Mouse (Mus musculus) spleen, adult 12 weeks (tissue): ENCODE measurements around the gene Trpc4ap.

Experiments
- DNase-seq: peaks from one replicate; pipeline ENCODE4 v3.0.0; 2022; ENCODE audit warnings: low spot score

Gene Trpc4ap

DNA sequence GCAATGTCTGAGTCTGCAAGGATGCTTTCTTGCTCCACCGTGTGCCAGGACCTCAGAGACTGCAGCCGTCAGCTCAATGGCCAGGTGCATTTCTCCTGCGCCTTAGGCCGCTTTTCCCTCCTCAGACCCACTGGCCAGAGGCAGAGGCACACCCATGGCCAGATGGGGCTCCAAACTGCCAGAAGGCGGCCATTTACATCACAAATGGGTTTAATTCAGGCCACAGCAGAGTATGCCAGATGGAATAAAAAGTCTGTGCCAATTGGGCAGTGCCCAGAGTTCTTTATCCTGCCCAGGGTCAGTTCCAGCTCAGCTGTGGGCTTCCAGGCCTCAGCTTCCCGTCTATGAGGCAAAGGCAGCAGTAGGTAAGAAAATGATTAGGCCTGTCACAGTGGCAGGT lies 51.5 kb downstream of the Trpc4ap start:
- no peak for DNase-seq

DNA sequence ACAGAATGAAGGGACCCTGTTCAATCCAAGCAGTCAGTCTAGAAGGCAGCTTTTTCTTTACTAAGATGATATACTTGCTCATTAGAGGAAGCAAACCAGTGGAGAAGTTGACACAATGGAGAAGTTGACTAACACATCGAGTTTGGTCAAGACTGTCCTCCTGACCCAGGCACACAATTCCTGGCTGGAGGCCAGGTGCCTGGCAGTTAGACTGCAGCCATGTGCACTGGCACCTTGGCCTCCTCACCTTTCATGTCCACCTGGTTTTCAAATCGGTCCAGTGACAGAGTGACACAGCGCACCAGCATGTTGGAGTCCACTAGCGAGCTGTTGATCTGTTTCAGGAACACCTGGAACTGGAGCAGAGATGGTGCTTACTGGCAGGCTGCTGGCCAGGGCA lies 54.8 kb downstream of the Trpc4ap start:
- no peak for DNase-seq

DNA sequence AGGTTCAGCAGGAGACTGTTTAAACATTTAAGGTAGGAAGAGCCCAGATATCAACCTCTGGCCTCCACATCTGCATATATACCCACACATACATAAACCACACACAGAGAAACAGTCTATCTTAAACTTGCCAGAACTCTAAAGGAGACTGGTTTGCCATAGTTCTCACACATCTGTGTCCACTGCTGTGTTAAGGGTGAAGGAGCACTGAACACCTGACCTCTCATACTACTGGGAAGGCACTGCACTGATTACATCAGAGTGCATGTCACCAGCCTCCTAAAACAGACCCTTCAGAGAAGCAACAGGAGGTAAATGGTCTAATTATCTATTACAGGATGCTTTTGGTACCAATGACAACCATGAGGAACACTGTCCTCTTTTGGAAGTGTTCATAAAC lies 55.3 kb downstream of the Trpc4ap start:
- no peak for DNase-seq

DNA sequence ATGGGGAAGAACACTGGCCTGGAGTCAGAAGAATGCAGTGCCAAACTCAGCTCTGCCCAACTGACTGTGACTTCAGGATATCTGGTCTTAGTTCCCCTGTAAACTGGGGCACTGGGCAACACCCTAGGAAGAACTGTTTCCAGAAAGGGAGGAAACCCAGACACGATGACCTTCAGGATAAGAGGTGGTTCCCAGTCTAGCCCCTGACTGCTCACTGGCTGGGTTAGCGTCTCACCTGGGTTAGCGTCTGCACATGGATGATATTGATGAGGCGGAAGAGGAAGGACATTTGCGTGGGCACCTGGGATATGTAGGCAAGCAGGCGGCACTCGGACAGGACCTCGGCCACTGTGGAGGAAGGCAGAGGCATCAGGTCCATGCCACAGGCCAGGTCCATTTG lies 56.2 kb downstream of the Trpc4ap start:
- no peak for DNase-seq

DNA sequence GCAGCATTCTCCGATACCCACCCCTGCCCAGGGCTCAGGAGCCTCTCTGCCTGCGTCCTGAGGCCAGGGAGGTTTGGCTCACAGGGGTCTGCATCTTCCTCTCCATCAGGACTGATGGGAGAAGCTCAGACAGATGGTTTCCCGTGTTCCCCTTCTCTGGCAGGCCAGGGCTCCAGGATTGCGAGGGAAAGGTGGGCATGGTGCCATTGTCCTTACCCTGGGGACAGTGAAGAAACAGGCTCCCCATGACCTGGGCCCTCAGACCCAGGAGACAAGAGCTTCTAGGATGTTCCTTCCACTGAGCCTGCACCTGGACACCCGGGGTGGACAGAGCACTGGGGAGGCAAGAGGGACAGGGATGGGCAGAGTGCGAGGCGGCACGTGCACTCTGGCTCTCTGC lies 57.6 kb downstream of the Trpc4ap start:
- no peak for DNase-seq

DNA sequence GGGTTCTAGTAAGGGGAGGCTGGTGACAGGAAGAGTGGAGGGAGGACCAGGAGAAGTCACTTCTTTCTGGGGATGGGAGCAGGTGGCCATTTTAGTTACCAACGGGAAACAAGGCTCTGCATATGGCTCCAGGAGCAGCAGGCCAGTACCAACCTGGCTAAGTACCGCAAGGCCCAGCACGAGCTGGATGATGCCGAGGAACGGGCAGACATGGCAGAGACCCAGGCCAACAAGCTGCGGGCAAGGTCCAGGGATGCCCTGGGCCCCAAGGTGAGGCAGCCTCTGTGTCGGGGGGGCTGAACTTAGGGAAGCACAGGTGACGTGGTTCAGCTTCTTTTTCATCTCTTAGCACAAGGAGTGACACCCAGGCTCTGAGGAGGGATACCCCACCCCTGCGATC lies 58.5 kb downstream of the Trpc4ap start:
- no peak for DNase-seq

DNA sequence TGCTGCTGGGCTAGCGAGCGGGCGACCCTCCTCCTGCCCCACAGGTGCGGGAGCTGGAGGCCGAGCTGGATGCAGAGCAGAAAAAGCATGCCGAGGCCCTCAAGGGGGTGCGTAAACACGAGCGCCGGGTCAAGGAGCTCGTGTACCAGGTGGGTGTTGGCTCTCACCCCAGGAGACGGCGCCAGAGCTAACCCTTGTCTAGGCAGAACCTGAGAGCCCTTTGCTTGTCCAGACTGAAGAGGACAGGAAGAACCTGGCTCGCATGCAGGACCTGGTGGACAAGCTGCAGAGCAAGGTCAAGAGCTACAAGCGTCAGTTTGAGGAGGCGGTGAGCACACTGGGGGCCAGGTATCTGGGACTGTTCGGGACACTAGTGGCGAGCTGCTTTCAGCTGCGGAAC lies 59.1 kb downstream of the Trpc4ap start:
- DNase-seq, result no peak

DNA sequence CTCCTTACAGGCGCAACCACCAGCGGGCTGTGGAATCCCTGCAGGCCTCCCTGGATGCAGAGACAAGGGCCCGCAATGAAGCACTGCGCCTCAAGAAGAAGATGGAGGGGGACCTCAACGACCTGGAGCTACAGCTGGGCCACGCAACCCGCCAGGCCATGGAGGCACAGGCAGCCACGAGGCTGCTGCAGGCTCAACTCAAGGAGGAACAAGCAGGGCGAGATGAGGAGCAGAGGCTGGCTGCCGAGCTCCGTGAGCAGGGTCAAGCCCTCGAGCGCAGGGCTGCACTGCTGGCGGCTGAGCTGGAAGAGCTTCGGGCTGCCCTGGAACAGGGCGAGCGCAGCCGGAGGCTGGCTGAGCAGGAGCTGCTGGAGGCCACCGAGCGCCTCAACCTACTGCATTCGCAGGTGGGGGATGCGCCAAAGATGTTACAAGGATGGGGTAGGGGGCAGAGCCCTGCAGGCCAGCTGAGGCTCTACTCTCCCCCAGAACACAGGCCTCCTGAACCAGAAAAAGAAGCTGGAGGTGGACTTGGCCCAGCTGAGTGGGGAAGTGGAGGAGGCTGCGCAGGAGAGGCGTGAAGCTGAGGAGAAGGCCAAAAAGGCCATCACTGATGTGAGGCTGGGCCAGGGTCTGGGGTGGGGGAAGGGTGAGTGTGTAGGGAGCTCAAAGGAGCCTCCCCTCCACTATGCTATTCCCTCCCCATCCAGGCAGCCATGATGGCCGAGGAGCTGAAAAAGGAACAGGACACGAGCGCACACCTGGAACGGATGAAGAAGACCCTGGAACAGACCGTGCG lies 59.8 kb downstream of the Trpc4ap start:
- no peak for DNase-seq

DNA sequence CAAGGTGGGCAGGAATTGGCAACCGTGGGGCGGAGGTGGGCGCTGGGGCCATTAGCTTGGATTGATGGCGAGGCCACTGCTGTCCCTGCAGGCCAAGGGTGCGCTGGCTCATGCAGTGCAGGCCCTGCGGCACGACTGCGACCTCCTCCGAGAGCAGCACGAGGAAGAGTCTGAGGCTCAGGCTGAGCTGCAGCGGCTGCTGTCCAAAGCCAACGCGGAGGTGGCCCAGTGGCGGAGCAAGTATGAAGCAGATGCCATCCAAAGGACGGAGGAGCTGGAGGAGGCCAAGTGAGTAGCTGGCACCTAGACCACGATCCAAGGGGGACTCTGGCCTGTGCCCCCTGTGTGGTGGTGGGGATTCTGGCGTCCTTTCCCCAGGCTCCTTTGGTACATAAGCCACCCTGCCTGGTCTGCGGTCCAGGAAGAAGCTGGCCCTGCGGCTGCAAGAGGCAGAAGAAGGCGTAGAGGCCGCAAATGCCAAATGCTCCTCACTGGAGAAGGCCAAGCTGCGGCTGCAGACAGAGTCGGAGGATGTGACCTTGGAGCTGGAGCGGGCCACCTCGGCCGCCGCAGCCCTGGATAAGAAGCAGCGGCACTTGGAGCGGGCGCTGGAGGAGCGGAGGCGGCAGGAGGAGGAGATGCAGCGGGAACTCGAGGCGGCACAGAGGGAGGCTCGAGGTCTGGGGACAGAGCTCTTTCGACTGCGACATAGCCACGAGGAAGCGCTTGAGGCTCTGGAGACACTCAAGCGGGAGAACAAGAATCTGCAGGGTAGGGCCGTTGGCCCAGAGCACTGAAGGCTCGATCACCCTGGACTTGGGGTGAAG lies 61.4 kb downstream of the Trpc4ap start:
- DNase-seq, result no peak

DNA sequence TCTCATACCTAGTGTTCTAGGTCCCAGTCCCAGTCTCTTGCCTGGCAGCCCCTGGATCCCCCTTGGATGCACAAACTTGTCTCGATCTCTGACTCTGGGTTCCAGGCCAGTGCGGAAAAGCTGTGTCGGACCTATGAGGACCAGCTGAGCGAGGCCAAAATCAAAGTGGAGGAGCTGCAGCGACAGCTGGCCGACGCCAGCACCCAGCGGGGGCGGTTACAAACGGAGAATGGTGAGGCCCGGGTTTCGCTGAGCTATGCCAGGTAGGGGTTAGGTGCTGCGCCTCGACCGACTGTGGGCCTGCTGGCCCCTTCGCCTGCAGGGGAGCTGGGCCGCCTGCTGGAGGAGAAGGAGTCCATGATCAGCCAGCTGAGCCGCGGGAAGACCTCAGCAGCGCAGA lies 62.0 kb downstream of the Trpc4ap start:
- no peak for DNase-seq

DNA sequence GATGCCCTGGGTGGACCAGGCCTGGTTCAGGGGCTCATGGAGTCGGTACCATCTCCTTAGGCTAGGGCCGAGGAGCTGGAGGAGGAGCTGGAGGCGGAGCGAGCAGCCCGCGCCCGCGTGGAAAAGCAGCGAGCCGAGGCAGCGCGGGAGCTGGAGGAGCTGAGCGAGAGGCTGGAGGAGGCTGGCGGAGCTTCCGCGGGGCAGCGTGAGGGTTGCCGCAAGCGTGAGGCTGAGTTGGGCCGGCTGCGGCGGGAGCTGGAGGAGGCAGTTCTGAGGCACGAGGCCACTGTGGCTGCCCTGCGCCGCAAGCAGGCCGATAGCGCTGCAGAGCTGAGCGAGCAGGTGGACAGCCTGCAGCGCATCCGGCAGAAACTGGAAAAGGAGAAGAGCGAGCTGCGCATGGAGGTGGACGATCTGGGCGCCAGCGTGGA lies 62.9 kb downstream of the Trpc4ap start:
- DNase-seq, result no peak

DNA sequence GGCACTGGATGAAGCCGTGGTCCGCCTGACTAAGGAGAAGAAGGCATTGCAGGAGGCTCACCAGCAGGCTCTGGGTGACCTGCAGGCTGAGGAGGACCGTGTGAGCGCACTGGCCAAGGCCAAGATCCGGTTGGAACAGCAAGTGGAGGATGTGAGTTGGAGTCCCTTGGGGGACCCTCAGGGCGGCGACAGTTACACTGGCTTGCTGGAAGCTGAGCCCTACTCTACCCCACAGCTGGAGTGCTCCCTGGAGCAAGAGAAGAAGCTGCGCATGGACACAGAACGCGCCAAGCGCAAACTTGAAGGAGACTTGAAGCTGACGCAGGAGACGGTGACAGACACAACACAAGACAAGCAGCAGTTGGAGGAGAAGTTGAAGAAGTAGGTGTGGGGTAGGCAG lies 63.7 kb downstream of the Trpc4ap start:
- DNase-seq, result no peak

DNA sequence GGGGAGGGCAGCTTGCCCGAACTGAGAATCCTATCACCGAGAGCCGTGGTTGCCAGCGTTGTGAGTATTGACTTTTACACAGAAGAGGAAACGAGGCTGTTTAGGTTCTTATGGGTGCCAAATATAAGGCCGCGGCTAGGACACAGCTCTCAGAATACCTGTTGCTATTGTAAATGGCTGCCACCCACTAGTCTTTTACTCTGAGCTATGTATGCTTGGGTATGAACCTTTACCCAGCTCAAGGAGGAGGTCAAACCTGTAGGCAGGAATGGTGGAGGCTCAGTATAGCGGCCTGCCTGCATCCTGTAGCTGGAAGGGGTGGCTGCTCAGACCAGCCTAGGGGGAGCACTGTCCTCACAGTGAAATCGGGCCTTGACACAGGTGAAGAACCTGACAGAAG lies 64.1 kb downstream of the Trpc4ap start:
- no peak for DNase-seq

DNA sequence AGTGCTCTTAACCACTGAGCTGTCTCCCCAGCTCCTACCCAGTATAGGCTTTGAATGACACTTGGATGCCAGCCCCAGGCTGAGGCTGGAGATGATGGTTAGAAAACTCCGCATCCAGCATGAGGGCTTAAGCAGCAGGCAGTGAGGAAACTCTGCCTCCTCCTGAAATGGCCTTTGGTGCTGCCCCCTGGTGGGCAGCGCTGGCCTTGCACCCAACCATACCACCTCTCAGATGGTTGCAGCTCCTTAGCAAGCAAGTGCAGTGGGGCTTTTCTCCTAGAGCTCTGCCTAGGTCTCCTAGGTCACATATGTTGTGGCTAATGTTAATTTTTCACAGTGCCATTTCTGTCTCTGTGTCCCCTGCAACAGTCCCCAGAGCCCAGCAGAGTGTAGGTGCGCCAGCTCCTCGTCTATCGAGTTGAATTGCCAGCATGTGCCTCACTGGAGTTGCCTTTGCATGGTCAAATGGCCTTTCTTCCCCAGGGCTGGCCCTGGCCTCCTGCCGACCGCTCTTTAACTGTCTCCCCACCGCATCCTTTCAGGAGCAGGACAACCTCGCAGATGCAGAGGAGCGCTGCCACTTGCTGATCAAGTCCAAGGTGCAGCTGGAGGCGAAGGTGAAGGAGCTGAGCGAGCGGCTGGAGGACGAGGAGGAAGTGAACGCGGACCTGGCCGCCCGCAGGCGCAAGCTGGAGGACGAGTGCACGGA lies 65.0 kb downstream of the Trpc4ap start:
- DNase-seq, result no peak

DNA sequence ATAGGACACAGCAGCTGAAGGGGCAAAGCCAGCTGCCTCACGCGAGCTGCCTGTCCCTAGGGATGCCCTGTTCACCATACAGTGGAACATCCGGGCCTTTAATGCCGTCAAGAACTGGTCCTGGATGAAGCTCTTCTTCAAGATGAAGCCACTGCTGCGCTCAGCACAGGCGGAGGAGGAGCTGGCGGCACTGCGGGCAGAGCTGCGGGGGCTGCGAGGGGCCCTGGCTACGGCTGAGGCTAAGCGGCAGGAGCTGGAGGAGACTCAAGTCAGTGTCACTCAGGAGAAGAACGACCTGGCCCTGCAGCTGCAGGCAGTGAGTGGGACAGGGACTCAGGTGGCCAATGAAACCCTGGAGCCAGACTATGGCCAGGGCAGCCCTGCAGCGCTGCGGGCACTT lies 65.9 kb downstream of the Trpc4ap start:
- DNase-seq, result no peak

DNA sequence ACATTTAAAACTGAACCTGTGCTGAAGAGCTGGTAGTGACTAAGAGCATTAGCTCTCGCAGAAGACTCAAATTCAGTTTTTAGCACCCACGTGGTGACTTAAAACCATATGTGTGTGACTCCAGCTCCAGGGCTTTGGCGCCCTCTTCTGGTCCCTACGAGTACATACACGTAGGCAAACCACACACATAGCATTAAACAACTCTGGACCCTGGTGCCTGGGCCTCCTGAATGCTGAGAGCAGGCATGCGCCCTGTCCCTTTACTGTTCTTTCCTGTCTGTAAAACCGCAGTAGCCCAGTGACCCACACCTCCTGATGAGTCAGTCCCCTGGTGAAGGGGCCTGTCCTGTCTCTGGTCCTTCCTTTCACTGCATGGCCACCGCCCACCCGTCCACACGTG lies 67.5 kb downstream of the Trpc4ap start:
- DNase-seq, result no peak

DNA sequence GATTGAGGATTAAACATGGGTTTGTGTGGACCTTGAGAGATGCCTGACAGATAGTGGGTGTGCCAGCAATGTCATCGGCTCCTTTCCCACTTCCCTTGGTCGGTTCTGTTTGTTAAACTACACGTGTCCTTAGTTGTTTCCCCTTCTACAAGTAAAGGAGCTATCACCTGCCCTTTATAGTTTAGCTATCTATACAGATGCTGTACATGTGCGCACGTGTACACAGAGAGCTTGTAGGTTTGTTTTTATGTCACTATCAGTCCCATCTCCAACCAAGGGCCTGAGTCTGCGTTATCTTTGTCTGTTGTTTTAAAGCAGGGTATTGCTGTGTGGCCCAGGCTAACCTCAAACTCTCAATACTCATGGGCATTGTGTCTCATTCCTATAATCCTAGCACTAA lies 68.2 kb downstream of the Trpc4ap start:
- DNase-seq, result no peak

DNA sequence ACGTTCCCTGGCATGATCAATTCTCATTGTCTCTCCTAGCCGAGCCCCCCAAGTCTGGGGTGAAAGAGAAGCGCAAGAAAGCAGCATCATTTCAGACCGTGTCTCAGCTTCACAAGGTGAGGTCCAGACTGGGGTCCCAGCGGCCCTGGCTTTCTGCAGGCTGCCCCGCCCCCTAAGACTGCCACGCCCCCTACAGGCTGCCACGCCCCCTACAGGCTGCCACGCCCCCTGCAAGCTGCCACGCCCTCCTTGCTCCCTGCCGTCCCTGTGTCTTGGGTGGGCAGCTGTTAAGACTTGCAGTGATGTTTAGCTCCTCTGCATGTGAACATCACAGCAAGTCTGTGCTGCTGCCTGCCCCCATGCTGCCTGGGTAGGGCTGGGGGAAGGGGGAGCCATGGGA lies 69.6 kb downstream of the Trpc4ap start:
- no peak for DNase-seq

DNA sequence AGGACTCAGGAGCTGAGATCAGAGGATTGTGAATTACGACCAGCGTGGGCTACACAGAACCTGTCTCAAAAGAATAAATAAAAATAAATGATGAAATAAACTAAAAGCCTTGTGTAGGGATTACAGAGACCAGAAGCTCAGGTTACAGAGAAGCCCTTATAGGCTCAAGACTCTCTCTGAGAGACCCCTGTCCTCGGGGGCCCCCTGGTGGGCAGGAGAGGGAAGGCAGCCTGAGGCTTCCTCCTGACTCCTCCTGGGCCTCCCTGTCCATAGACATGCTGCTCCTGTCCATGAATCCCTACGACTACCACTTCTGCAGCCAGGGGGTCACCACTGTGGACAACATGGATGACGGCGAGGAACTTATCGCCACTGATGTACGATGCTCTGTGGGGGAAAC lies 72.4 kb downstream of the Trpc4ap start:
- DNase-seq, result peak; percentile 78

DNA sequence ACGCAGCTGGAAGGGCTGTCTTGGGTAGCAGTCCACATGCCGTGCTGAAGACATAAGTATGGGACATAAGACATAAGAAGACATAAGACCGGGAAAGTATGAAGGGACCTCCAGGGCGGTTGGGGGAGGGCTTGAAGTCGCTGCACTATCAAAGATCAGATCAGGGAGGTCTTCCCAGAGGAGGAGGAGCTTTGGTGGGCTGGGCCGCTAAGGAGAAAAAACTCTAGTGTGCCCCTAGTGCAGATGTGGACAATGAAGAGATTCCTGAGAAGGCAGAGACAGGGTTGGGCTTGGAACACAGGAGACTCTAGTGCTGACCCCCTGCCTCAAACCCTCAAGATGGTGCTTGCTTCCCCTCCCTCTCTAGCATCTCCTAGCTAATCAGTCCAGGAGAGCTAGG lies 75.2 kb downstream of the Trpc4ap start:
- DNase-seq, result no peak

DNA sequence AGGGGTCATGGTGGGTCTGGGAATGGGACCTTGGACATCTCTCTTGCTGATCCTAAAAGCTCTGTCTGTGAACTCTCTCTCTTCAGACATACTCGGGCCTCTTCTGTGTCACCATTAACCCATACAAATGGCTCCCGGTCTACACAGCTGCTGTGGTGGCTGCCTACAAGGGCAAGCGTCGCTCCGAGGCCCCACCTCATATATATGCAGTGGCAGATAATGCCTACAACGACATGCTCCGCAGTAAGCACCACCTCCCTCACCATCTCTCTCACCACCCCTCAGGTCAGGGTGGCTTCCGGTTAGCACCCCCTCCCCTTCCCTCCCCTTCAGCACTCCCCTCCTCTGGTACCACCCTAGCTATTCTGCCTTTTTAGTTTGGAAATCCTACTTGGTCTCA lies 78.2 kb downstream of the Trpc4ap start:
- DNase-seq, result no peak

DNA sequence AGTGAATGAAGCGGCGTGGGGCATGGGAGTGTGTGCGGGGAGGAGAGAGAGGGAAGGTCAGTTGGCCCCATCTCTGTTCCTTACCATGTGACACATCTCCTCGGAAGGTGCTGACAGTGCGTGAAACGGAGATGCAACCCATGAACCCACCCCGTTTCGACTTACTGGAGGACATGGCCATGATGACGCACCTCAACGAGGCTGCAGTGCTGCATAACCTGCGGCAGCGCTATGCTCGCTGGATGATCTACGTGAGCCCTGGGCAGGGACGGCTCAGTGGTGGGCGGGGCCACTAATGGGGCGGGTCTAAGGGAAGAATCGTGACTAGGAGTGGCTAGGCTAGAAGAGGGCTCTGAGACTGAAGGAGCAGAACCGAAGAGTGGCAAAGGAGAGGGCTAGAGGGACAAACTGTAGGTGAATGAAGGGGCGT lies 78.8 kb downstream of the Trpc4ap start:
- peak; percentile 80 for DNase-seq
